In genomic region chr5:76726518-76727103, GRCm38 (mm10) we compare ENCODE assay signal across 19 mouse cellular contexts.
DNase-seq lines count a peak whose midpoint lies in the region; ATAC-seq lines count a peak whose summit lies in the region.
"Had no signal": no experiment of that assay in that cellular context is flagged by ENCODE, and none has a peak within 500 bp of the region (broad histone marks: within the 10 kb centered on the region; RNA-seq: fewer than 3 reads in every experiment).

No protein-coding gene starts in this region.

- WGBS in neural tube, embryonic 12.5 days = 69% methylated on average over 8 of the region's 8 CpGs
- 55% methylated on average over 8 of the region's 8 CpGs for WGBS in neural tube, embryonic 13.5 days

- 0 out of 2 replicates have a peak, but pooled peaks have one; percentile 37 for ATAC-seq in neural tube, embryonic 12.5 days (ENCODE audit: low FRiP score, low read depth)
- ATAC-seq in neural tube, embryonic 13.5 days (ENCODE audit: low read depth) = peak; percentile 62
- ATAC-seq: forebrain, embryonic 13.5 days; forebrain, postnatal 0 days; intestine, embryonic 15.5 days had no signal

- no peak overlapping the region for H3K27ac ChIP-seq in neural tube, embryonic 12.5 days
- 0 out of 2 replicates have a peak overlapping the region, but pooled peaks have one; percentile 23 for H3K27ac ChIP-seq in neural tube, embryonic 13.5 days (replicated peaks)
- H3K27ac ChIP-seq: embryonic facial prominence, embryonic 10.5 days; forebrain, embryonic 13.5 days; heart, adult 2 months; hindbrain, embryonic 10.5 days; intestine, embryonic 15.5 days had no signal

- no peak for DNase-seq in neural tube, embryonic 10.5 days (ENCODE audit: extremely low spot score, low spot score)
- peak; percentile 32 for DNase-seq in adrenal gland, postnatal 10 days
- no peak for DNase-seq in layer of hippocampus, postnatal 25 days (ENCODE audit: extremely low spot score in 1 of 2, low spot score in 1 of 2)
- DNase-seq in cerebellum, adult 8-10 months = no peak
- no peak for DNase-seq in embryo, embryonic 10 days (ENCODE audit: low spot score)
- DNase-seq: cerebellum, adult 11 months; cerebellum, adult 9-11 months; cerebellum, postnatal 36 days; forebrain, postnatal 0 days; gastrocnemius, postnatal 14 days; heart, adult 2 months; kidney, adult 18-20 months had no signal

- 0 out of 2 replicates have a peak, but pooled peaks cover 3% of the 10 kb centered on the region for H3K9me3 ChIP-seq in neural tube, embryonic 12.5 days
- no peaks in the 10 kb centered on the region for H3K9me3 ChIP-seq in neural tube, embryonic 13.5 days
- H3K9me3 ChIP-seq: forebrain, embryonic 13.5 days; intestine, embryonic 15.5 days had no signal

- H3K27me3 ChIP-seq in neural tube, embryonic 12.5 days (replicated peaks) = no peaks in the 10 kb centered on the region
- no peaks in the 10 kb centered on the region for H3K27me3 ChIP-seq in neural tube, embryonic 13.5 days
- H3K27me3 ChIP-seq: forebrain, embryonic 13.5 days; heart, embryonic 12.5 days; intestine, embryonic 15.5 days had no signal

- no peaks in the 10 kb centered on the region; the same call in 1 of the 2 replicates for H3K4me1 ChIP-seq in neural tube, embryonic 12.5 days
- H3K4me1 ChIP-seq in neural tube, embryonic 13.5 days (replicated peaks) = peaks cover 11% of the 10 kb centered on the region
- H3K4me1 ChIP-seq: embryonic facial prominence, embryonic 10.5 days; forebrain, embryonic 13.5 days; heart, embryonic 12.5 days; hindbrain, embryonic 10.5 days; intestine, embryonic 15.5 days had no signal

- H3K4me2 ChIP-seq in neural tube, embryonic 12.5 days (replicated peaks) = no peak overlapping the region
- no peak overlapping the region for H3K4me2 ChIP-seq in neural tube, embryonic 13.5 days
- H3K4me2 ChIP-seq: forebrain, embryonic 13.5 days; heart, embryonic 12.5 days; intestine, embryonic 15.5 days had no signal

- H3K9ac ChIP-seq in neural tube, embryonic 12.5 days = no peak overlapping the region
- no peak overlapping the region for H3K9ac ChIP-seq in neural tube, embryonic 13.5 days
- H3K9ac ChIP-seq: forebrain, embryonic 13.5 days; forebrain, postnatal 0 days; heart, embryonic 12.5 days; intestine, embryonic 15.5 days had no signal

- H3K4me3 ChIP-seq in neural tube, embryonic 12.5 days = no peak overlapping the region
- H3K4me3 ChIP-seq in neural tube, embryonic 13.5 days = no peak overlapping the region
- H3K4me3 ChIP-seq: embryonic facial prominence, embryonic 10.5 days; forebrain, embryonic 13.5 days; heart, adult 2 months; heart, embryonic 12.5 days; hindbrain, embryonic 10.5 days; intestine, embryonic 15.5 days had no signal

- H3K36me3 ChIP-seq in neural tube, embryonic 12.5 days = peaks cover 18% of the 10 kb centered on the region
- peaks cover 28% of the 10 kb centered on the region for H3K36me3 ChIP-seq in neural tube, embryonic 13.5 days
- H3K36me3 ChIP-seq: heart, embryonic 12.5 days; intestine, embryonic 15.5 days had no signal
